Mouse (Mus musculus) limb, embryonic 15.5 days (tissue): Measurements from ENCODE around the gene Dhh. TPM values are rescaled to one million over a fixed set of nuclear protein-coding genes. Genes with fewer than 3 reads are reported as not detected.

Experiments
- ATAC-seq: fragments of 200-750 bp; cut with Nextera tagmentation; 2 replicates; pipeline ENCODE4 v1.8.0; 2017; ENCODE audit warnings: low read depth, moderate TSS enrichment; ENCODE audit not compliant: insufficient number of reproducible peaks, low FRiP score, low TSS enrichment
- H3K27ac ChIP-seq: fragments of 300-500 bp; sonication (generic); 2 replicates; pipeline ENCODE4 v1.5.1; 2015; ENCODE audit warnings: moderate library complexity, mild to moderate bottlenecking, inconsistent platforms
- H3K27me3 ChIP-seq: fragments of 300-500 bp; sonication (generic); 2 replicates; pipeline ENCODE4 v1.6.1; 2015; ENCODE audit warnings: inconsistent platforms
- H3K36me3 ChIP-seq: fragments of 300-500 bp; sonication (generic); 2 replicates; pipeline ENCODE4 v1.6.1; 2015; ENCODE audit warnings: inconsistent platforms
- H3K4me1 ChIP-seq: fragments of 300-500 bp; sonication (generic); 2 replicates; pipeline ENCODE4 v1.6.1; 2015; ENCODE audit warnings: inconsistent platforms
- H3K4me2 ChIP-seq: fragments of 300-500 bp; sonication (generic); 2 replicates; pipeline ENCODE4 v1.6.1; 2015; ENCODE audit warnings: mild to moderate bottlenecking, inconsistent platforms
- H3K4me3 ChIP-seq: fragments of 300-500 bp; sonication (generic); 2 replicates; pipeline ENCODE4 v1.5.1; 2015; ENCODE audit warnings: mild to moderate bottlenecking, inconsistent platforms
- H3K9ac ChIP-seq: fragments of 300-500 bp; sonication (generic); 2 replicates; pipeline ENCODE4 v1.6.1; 2015; ENCODE audit warnings: inconsistent platforms
- H3K9me3 ChIP-seq: fragments of 300-500 bp; sonication (generic); 2 replicates; pipeline ENCODE4 v1.6.1; 2016; ENCODE audit warnings: inconsistent platforms
- WGBS: fragments of 180-500 bp; shearing (Covaris S2); methylation state at CpG from one replicate; pipeline ENCODE4 v1.1.7; 2015; 5-methylcytosine and 5-hydroxymethylcytosine counted together
- polyA plus RNA-seq: library from polyadenylated mRNA; unstranded; fragments of >200 nt; fragmentation: Nextera tagmentation; extraction: Ambion mirVana; gene quantifications from 2 replicates; pipeline ENCODE4 v1.2.1, GENCODE M21; 2015

The Dhh gene
- polyA plus RNA-seq, 1 experiment from 2014 or later = 1.8 TPM

GRCm38 (mm10) chr15:98886667-98887387 lies 11.5 kb downstream of the Dhh start:
- H3K4me1 ChIP-seq = peaks cover 4% of the 10 kb centered on the region
- H3K9me3 ChIP-seq = no peaks in the 10 kb centered on the region
- H3K4me2 ChIP-seq = no peak overlapping the region
- 58% methylated on average over 8 of the region's 8 CpGs for WGBS
- 0 out of 2 replicates have a peak overlapping the region, but pooled peaks have one; percentile 38 for H3K27ac ChIP-seq
- H3K36me3 ChIP-seq = no peaks in the 10 kb centered on the region
- no peak overlapping the region for H3K9ac ChIP-seq
- no peak overlapping the region for H3K4me3 ChIP-seq
- ATAC-seq = no peak
- H3K27me3 ChIP-seq = peaks cover 8% of the 10 kb centered on the region

GRCm38 (mm10) chr15:98884106-98884505 lies 14.2 kb downstream of the Dhh start:
- ATAC-seq = no peak
- Histone ChIP-seq H3K9me3 (no peaks in the 10 kb centered on the region), H3K4me1 (peaks cover 10% of the 10 kb centered on the region)

DNA sequence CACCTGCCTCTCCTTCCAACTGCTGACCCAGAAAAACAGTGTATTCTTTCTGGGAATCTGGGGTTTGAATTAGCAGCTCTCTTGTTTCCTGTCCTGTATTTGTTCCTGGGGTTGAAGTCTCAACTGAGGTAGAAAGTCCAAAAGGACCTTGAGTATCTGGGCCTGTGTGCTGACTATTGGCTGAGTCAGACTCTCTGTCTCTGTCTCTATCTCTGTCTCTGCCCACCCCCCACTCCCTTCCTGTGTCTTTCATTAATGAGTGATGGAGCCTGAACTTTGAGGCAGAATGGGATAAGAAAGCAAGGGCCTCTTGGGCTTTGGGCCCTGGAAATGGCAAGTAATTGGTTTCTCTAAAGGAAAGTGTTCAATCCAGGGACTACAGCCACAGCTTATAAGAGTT lies 14.7 kb downstream of the Dhh start:
- Histone ChIP-seq H3K36me3 (no peaks in the 10 kb centered on the region), H3K9me3 (no peaks in the 10 kb centered on the region), H3K4me1 (peaks cover 10% of the 10 kb centered on the region), H3K27ac (no peak overlapping the region), H3K9ac (no peak overlapping the region), H3K4me2 (no peak overlapping the region), H3K4me3 (no peak overlapping the region), H3K27me3 (no peaks in the 10 kb centered on the region)
- no peak for ATAC-seq

More at GRCm38 (mm10) chr15:98884106-98884505, 14.2 kb downstream of the Dhh start:
- no peak overlapping the region for H3K9ac ChIP-seq
- no peaks in the 10 kb centered on the region for H3K27me3 ChIP-seq
- 74% methylated on average over 1 of the region's 1 CpGs for WGBS
- no peak overlapping the region for H3K4me2 ChIP-seq
- no peak overlapping the region for H3K4me3 ChIP-seq
- no peaks in the 10 kb centered on the region for H3K36me3 ChIP-seq
- H3K27ac ChIP-seq = no peak overlapping the region

- peak overlapping the region; percentile 95 for H3K4me2 ChIP-seq
- no peak overlapping the region for H3K9ac ChIP-seq
- peak overlapping the region; percentile 19 for H3K27ac ChIP-seq
- peak overlapping the region; percentile 78 for H3K4me3 ChIP-seq
- no peaks in the 10 kb centered on the region for H3K9me3 ChIP-seq
- H3K27me3 ChIP-seq = no peaks in the 10 kb centered on the region
- H3K36me3 ChIP-seq = no peaks in the 10 kb centered on the region
- no peak for ATAC-seq
- 8% methylated on average over 5 of the region's 5 CpGs for WGBS
- peaks cover 10% of the 10 kb centered on the region for H3K4me1 ChIP-seq
Measured at GRCm38 (mm10) chr15:98881656-98882008, 16.7 kb downstream of the Dhh start.

- H3K4me1 ChIP-seq = peaks cover 10% of the 10 kb centered on the region
- ATAC-seq = peak; percentile 95
- peak overlapping the region; percentile 78 for H3K4me3 ChIP-seq
- no peaks in the 10 kb centered on the region for H3K9me3 ChIP-seq
- WGBS = under 1% methylated on average over 43 of the region's 48 CpGs
- H3K27me3 ChIP-seq = no peaks in the 10 kb centered on the region
- peak overlapping the region; percentile 95 for H3K4me2 ChIP-seq
- H3K9ac ChIP-seq = peak overlapping the region; percentile 62
- H3K36me3 ChIP-seq = no peaks in the 10 kb centered on the region
- H3K27ac ChIP-seq = peak overlapping the region; percentile 77
Measured at GRCm38 (mm10) chr15:98880978-98881655, 17.2 kb downstream of the Dhh start.

DNA sequence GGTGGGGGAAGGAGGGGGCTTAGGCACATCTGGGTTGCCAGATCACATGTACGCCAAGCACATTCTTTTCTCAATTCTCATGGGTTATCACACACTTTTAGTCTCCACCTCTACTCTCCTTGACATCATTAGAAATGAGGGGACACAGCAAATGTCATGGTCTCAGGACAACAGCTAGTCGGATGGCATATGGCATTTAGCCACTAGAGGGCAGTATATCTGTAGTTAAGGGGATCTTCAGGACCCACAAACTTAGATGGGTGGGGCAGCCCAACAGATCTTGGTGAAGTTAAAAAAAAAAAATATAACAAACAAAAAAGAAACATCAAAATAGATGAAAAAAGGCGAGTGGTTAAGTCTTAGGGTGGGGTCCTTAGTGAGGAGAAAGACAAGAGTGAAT lies 21.0 kb downstream of the Dhh start:
- Histone ChIP-seq H3K4me1 (peaks cover 14% of the 10 kb centered on the region), H3K27ac (no peak overlapping the region), H3K9me3 (no peaks in the 10 kb centered on the region), H3K4me2 (no peak overlapping the region), H3K4me3 (no peak overlapping the region), H3K27me3 (no peaks in the 10 kb centered on the region), H3K9ac (no peak overlapping the region), H3K36me3 (no peaks in the 10 kb centered on the region)
- no peak for ATAC-seq
- WGBS = 16% methylated on average over 3 of the region's 3 CpGs

- Histone ChIP-seq H3K9ac (peak overlapping the region; percentile 98), H3K4me3 (peak overlapping the region; percentile 94), H3K4me1 (peaks cover 32% of the 10 kb centered on the region), H3K9me3 (no peaks in the 10 kb centered on the region), H3K36me3 (no peaks in the 10 kb centered on the region), H3K27ac (peak overlapping the region; percentile 99), H3K27me3 (no peaks in the 10 kb centered on the region), H3K4me2 (peak overlapping the region; percentile 82)
- WGBS = under 1% methylated on average over 51 of the region's 51 CpGs
- peak; percentile 79 for ATAC-seq
Measured at GRCm38 (mm10) chr15:98871916-98872888, 26.1 kb downstream of the Dhh start.

DNA sequence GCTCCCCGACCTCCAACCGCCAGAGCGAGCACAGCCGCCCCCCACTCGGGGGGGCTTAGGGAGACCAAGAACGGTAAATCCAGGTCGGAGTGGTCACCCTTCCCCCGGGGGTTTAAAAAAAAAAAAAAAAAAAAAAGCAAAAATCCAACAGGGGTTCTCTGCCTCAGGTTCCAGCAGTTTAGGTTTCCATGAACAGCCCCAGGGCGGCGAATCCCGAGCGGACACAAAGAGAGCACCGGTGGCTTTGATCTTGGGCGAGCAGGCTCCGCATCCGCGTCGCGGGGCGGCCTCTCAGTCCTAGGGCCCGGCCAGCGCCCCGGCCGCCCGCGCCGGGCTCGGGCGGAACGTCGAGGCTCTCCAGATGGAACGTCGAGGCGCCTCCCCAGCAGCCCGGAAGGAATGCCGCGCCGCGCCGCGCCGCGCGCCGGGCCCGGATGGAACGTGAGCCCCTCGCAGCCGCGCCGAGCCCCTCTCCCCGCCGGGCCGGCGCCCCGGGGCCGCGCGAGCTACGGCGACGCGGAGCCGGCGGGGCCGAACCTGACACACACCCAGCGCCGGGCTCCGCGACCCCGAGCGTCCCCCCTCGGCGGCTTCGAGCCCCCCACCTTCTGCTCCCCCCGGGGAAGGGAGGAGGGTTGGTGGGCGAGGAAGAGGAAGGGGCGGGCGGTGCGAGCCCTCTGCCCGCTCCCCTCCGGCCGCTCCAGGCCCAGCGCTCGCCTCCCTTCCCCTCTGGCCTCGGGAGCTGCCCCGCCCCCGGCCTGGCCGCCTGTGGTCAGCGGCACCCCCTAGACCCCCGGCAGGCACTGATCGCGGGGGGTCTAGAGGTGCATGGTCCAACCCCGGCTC lies 27.0 kb downstream of the Dhh start, which contains the start of gene Kmt2d:
Kmt2d (minus strand) TSS at position 135 of the 846 bp plus-strand sequence.
- WGBS = under 1% methylated on average over 66 of the region's 94 CpGs
- H3K27ac ChIP-seq = peak within 1 kb of the TSS; percentile 99

GRCm38 (mm10) chr15:98870179-98871069 lies 27.9 kb downstream of the Dhh start:
- no peak for ATAC-seq
- H3K4me3 ChIP-seq = peak overlapping the region; percentile 94
- peak overlapping the region; percentile 99 for H3K27ac ChIP-seq
- H3K4me1 ChIP-seq = peaks cover 33% of the 10 kb centered on the region
- no peaks in the 10 kb centered on the region for H3K27me3 ChIP-seq
- 1% methylated on average over 15 of the region's 16 CpGs for WGBS
- H3K36me3 ChIP-seq = peaks cover 16% of the 10 kb centered on the region
- no peaks in the 10 kb centered on the region for H3K9me3 ChIP-seq
- peak overlapping the region; percentile 82 for H3K4me2 ChIP-seq
- H3K9ac ChIP-seq = peak overlapping the region; percentile 98

More for the DNA sequence above, 27.0 kb downstream of the Dhh start, which contains the start of gene Kmt2d:
- Histone ChIP-seq H3K4me3 (peak within 1 kb of the TSS; percentile 94), H3K9ac (peak within 1 kb of the TSS; percentile 98), H3K9me3 (no peaks in the 10 kb centered on the region), H3K4me1 (peaks cover 33% of the 10 kb centered on the region), H3K27me3 (no peaks in the 10 kb centered on the region), H3K36me3 (peaks cover 7% of the 10 kb centered on the region), H3K4me2 (peak within 1 kb of the TSS; percentile 82)
- ATAC-seq = peak; percentile 42
